Mouse (Mus musculus) heart, embryonic 11.5 days (tissue): ENCODE results near the gene Sass6. TPM values are rescaled to one million over a fixed set of nuclear protein-coding genes. Genes with fewer than 3 reads are reported as not detected.
"Not testable (repeated sequence)": the region's sequence is repeated elsewhere in the genome, so short reads cannot be mapped to it uniquely, and the experiment has no call there.

Source experiments
- ATAC-seq: fragments of 200-750 bp; cut with Nextera tagmentation; replicated peaks from 2 replicates; pipeline ENCODE4 v1.8.0; 2017; ENCODE audit warnings: moderate library complexity; ENCODE audit not compliant: insufficient number of reproducible peaks, low FRiP score, low TSS enrichment
- H3K27ac ChIP-seq: fragments of 300-500 bp; sonication (generic); 2 replicates; pipeline ENCODE4 v1.5.1; 2014; ENCODE audit warnings: mild to moderate bottlenecking, low read depth, low read length
- H3K27me3 ChIP-seq: fragments of 300-500 bp; sonication (generic); 2 replicates; pipeline ENCODE4 v1.6.1; 2014; ENCODE audit warnings: mild to moderate bottlenecking, low read length, mixed read lengths; ENCODE audit not compliant: control insufficient read depth, insufficient read depth
- H3K36me3 ChIP-seq: fragments of 300-500 bp; sonication (generic); 2 replicates; pipeline ENCODE4 v1.6.1; 2014; ENCODE audit warnings: mild to moderate bottlenecking, low read length, moderate library complexity, mixed read lengths; ENCODE audit not compliant: control insufficient read depth, insufficient read depth
- H3K4me1 ChIP-seq: fragments of 300-500 bp; sonication (generic); 2 replicates; pipeline ENCODE4 v1.6.1; 2014; ENCODE audit warnings: low read length; ENCODE audit not compliant: control insufficient read depth, insufficient read depth
- H3K4me2 ChIP-seq: fragments of 300-500 bp; sonication (generic); 2 replicates; pipeline ENCODE4 v1.6.1; 2014; ENCODE audit warnings: mild to moderate bottlenecking, moderate library complexity
- H3K4me3 ChIP-seq: fragments of 300-500 bp; sonication (generic); 2 replicates; pipeline ENCODE4 v1.5.1; 2014; ENCODE audit warnings: low read depth, low read length
- H3K9ac ChIP-seq: fragments of 300-500 bp; sonication (generic); 2 replicates; pipeline ENCODE4 v1.6.1; 2014; ENCODE audit warnings: mild to moderate bottlenecking, low read depth, low read length, moderate library complexity
- H3K9me3 ChIP-seq: fragments of 300-500 bp; sonication (generic); replicated peaks from 2 replicates; pipeline ENCODE4 v1.6.1; 2016; ENCODE audit warnings: low read length; ENCODE audit not compliant: control insufficient read depth
- WGBS: fragments of 180-500 bp; shearing (Covaris S2); extraction: QIAGEN DNeasy Blood & Tissue Kit; methylation state at CpG from one replicate; pipeline ENCODE4 v1.1.7; 2014; ENCODE audit not compliant: insufficient replicate concordance; 5-methylcytosine and 5-hydroxymethylcytosine counted together
- polyA plus RNA-seq: library from polyadenylated mRNA; unstranded; fragments of >200 nt; fragmentation: Nextera tagmentation; extraction: Ambion mirVana; gene quantifications from 2 replicates; pipeline ENCODE4 v1.2.1, GENCODE M21; 2014

Sass6 gene
- 18.1 and 23.9 TPM in 2 replicates for polyA plus RNA-seq

DNA sequence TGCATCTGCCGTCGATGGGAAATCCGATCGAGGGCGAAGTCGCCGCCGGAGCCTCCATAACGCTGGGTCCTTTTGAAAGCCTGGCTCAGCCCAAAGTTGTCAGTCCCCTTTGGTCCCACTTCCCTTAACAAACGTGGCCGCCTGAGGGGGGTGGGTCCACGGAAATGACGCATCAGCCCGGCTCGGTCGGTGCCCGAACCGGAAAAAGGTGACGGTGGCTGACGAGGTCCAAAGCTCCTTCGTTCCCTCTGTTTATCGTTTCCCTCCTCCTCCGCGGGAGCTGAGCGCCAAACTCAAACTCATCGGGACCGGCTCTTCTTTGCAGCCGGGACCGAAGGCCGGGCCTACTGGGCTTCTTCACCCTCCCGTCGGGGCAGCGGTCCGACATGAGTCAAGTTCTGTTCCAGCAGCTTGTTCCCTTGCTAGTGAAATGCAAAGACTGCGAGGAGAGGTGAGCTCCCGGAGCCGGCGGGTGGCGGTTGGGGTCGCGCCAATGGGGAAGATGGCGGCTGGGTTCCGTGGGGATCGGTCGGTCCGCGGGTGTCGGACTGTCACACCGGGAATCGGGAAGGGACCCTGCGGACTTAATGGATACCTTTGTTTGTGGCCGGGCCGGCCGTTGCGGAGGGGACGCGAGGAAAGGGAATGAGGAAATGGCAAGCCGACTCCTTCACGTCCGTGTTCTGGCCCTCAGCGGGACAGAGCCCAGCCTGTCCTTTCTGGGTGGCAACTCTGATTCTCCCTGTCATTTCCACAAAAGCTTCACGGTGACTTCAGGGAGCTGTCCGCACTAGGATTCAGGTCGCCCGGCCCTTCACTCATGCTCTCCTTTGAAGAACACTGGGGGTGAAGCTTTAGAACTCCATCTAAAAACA lies at the start of gene Sass6:
Sass6 (plus strand) TSS at position 255 of the 875 bp plus-strand sequence.
- Histone ChIP-seq H3K9me3 (no peaks in the 10 kb centered on the region), H3K9ac (peak within 1 kb of the TSS; percentile 90), H3K4me1 (0 out of 2 replicates have a peak, but pooled peaks cover 3% of the 10 kb centered on the region), H3K27me3 (no peaks in the 10 kb centered on the region), H3K4me2 (peak within 1 kb of the TSS; percentile 84), H3K36me3 (peaks cover 6% of the 10 kb centered on the region; the same call in 1 of the 2 replicates), H3K4me3 (peak within 1 kb of the TSS; percentile 90), H3K27ac (peak within 1 kb of the TSS; percentile 82)
- ATAC-seq, result peak; percentile 92
- WGBS, result under 1% methylated on average over 65 of the region's 65 CpGs

GRCm38 (mm10) chr3:116547430-116547829 lies 47.4 kb upstream of the Sass6 start:
- Histone ChIP-seq H3K27ac (no peak overlapping the region), H3K9ac (no peak overlapping the region), H3K4me2 (no peak overlapping the region), H3K9me3 (no peaks in the 10 kb centered on the region), H3K27me3 (no peaks in the 10 kb centered on the region), H3K4me3 (no peak overlapping the region), H3K4me1 (no peaks in the 10 kb centered on the region), H3K36me3 (peaks cover 8% of the 10 kb centered on the region)
- 90% methylated on average over 5 of the region's 5 CpGs for WGBS
- ATAC-seq, result no peak

DNA sequence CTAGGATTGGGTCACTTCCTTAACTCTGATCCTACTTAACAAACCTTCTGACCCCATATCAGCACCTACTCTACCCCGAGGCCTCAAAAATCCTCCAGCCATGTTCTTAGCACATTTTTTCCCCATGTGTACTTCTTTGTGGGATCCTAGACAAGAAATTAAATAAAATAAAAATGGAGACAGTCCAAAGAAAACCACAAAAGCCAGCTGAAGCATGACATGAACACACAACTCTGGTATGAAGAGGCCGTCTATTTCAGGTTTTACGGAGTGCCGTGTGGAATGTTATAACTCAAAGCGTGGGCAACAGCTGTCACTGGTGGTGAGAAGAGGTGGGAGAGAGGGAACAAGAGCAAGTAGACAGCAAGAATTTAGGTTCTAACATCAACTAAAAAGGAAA lies 43.4 kb upstream of the Sass6 start:
- Histone ChIP-seq H3K27me3 (no peaks in the 10 kb centered on the region), H3K36me3 (peaks cover 6% of the 10 kb centered on the region), H3K9me3 (no peaks in the 10 kb centered on the region), H3K4me1 (no peaks in the 10 kb centered on the region), H3K4me2 (no peak overlapping the region), H3K4me3 (no peak overlapping the region), H3K27ac (no peak overlapping the region), H3K9ac (no peak overlapping the region)
- 91% methylated on average over 5 of the region's 5 CpGs for WGBS
- ATAC-seq, result no peak

- WGBS, result 95% methylated on average over 14 of the region's 14 CpGs
- not testable (repeated sequence) for H3K9me3 ChIP-seq
- H3K27ac ChIP-seq, result peak overlapping the region; percentile 97; the same call in 1 of the 2 replicates
These were observed 33.5 kb upstream of the Sass6 start for GRCm38 (mm10) chr3:116561315-116561714.

GRCm38 (mm10) chr3:116562408-116563094 lies 32.2 kb upstream of the Sass6 start, which contains the start of gene Lrrc39:
TSS of gene Lrrc39 (plus strand) at chr3:116562973.
- WGBS, result 22% methylated on average over 7 of the region's 7 CpGs
- Histone ChIP-seq H3K4me2 (peak within 1 kb of the TSS; percentile 50), H3K4me3 (peak within 1 kb of the TSS; percentile 45), H3K27ac (peak within 1 kb of the TSS; percentile 97), H3K9ac (peak within 1 kb of the TSS; percentile 76), H3K27me3 (no peaks in the 10 kb centered on the region), H3K9me3 (peaks cover 4% of the 10 kb centered on the region), H3K36me3 (peaks cover 11% of the 10 kb centered on the region), H3K4me1 (peaks cover 9% of the 10 kb centered on the region; the same call in 1 of the 2 replicates)
- ATAC-seq, result peak; percentile 96

More at GRCm38 (mm10) chr3:116561315-116561714, 33.5 kb upstream of the Sass6 start:
- not testable (repeated sequence) for ATAC-seq, H3K36me3 ChIP-seq, H3K4me2 ChIP-seq, H3K27me3 ChIP-seq, H3K9ac ChIP-seq, H3K4me1 ChIP-seq, H3K4me3 ChIP-seq

DNA sequence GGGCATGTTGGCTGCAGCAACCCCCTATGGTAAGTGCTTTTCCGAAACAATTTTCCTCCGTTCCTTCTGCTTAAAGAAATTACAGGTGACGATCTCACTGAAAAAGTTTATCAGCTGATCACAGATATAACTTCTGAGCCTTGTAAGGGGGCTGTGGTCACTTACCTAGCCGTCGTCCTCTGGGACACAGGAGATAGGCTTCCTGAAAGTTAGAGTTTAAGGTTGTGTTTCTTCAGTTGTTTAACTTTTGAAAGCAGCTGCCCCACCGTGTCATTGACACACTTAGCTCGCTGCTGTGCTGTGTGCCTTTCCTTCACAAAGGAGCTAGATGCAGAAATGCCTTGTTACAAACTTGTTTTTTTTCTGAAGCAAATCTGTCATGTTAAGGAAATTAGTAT lies 31.7 kb upstream of the Sass6 start:
- 25% methylated on average over 7 of the region's 7 CpGs for whole genome bisulfite sequencing
- peaks cover 4% of the 10 kb centered on the region for H3K9me3 ChIP-seq
- peak overlapping the region; percentile 97 for H3K27ac ChIP-seq
- H3K4me2 ChIP-seq, result peak overlapping the region; percentile 50
- H3K36me3 ChIP-seq, result peaks cover 11% of the 10 kb centered on the region
- peaks cover 9% of the 10 kb centered on the region; the same call in 1 of the 2 replicates for H3K4me1 ChIP-seq
- peak overlapping the region; percentile 76 for H3K9ac ChIP-seq
- H3K4me3 ChIP-seq, result peak overlapping the region; percentile 45
- no peak for ATAC-seq
- no peaks in the 10 kb centered on the region for H3K27me3 ChIP-seq

- 68% methylated on average over 2 of the region's 2 CpGs for WGBS
- Histone ChIP-seq H3K9ac (no peak overlapping the region), H3K4me3 (no peak overlapping the region), H3K27ac (no peak overlapping the region), H3K9me3 (peaks cover 4% of the 10 kb centered on the region), H3K4me2 (no peak overlapping the region), H3K36me3 (peaks cover 11% of the 10 kb centered on the region), H3K4me1 (no peaks in the 10 kb centered on the region), H3K27me3 (no peaks in the 10 kb centered on the region)
- no peak for ATAC-seq
These were observed 24.2 kb upstream of the Sass6 start for GRCm38 (mm10) chr3:116570628-116571027.

DNA sequence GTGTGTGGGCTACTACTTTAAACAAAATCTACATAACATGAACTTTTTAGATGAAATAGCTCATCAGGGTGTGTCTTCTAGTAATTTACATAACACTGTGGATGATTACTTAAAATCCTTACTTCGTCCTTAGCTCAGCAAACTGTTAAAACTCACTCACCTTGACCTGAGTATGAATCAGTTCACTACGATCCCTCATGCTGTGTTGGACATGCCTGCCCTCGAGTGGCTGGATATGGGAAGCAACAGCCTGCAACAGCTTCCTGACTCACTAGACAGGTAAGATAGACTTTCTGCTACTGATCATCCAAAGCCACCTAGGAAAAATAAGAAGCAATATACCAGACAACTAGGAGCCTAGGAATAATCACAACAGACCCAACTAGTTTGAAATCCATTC lies 17.5 kb upstream of the Sass6 start:
- Histone ChIP-seq H3K4me2 (no peak overlapping the region), H3K27ac (no peak overlapping the region), H3K36me3 (peaks cover 12% of the 10 kb centered on the region), H3K9ac (no peak overlapping the region), H3K9me3 (no peaks in the 10 kb centered on the region), H3K4me3 (no peak overlapping the region), H3K27me3 (no peaks in the 10 kb centered on the region), H3K4me1 (no peaks in the 10 kb centered on the region)
- 57% methylated on average over 3 of the region's 3 CpGs for WGBS
- ATAC-seq, result no peak
